Mouse (Mus musculus): ENCODE measurements around the gene Ccser1. TPM values are rescaled to one million over a fixed set of nuclear protein-coding genes. Genes with fewer than 3 reads are reported as not detected.

Ccser1 gene
- polyA plus RNA-seq, 1 experiment from 2014 or later = 6.1 TPM

DNA sequence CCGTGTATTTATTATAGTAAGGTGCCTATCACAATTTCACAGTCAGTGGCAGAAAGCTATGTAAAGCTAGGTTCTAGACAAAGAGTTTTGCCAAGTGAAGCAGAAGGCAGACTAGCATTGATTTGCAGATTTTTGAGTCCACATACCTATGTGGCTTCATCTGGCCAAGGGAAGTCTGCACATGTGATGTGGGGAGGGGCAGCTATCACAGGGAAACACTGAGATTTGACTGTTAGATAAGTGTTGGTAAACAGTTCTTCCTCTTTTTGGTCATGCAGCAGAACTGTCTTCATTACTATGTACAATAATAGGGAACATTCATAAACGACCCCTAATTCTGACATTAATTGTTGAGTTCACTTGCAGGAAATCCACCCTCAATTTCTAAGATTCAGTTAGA, 335.2 kb downstream of the Ccser1 start:
- ATAC-seq (ENCODE audit: insufficient read depth, low FRiP score, low read depth) = no peak
- WGBS = 69% methylated on average over 2 of the region's 2 CpGs
- no peak overlapping the region for H3K27ac ChIP-seq

DNA sequence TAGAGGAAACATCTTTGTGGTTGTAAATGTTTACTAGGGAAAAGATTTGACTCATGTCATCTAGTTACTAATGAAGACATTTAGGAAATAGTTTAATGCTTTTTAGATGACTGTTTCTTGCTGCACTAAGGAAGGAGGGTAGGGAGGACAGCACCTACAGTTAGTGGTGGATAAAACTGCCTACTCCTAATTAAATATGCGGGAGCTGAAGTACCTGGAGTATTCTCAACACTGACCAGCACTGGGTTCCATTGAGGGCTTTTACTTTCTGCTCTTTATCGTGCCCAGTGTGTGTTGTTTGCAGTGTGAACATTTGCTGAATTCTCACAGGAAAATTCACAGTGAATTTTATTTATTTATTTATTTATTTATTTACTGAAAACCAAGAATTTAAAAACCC, 341.5 kb downstream of the Ccser1 start:
- no peak for ATAC-seq (ENCODE audit: insufficient read depth, low FRiP score, low read depth)

More for the DNA sequence above, 335.2 kb downstream of the Ccser1 start:
- Histone ChIP-seq H3K4me1 (no peaks in the 10 kb centered on the region), H3K27me3 (replicated peaks) (no peaks in the 10 kb centered on the region), H3K9ac (no peak overlapping the region), H3K4me2 (no peak overlapping the region), H3K36me3 (no peaks in the 10 kb centered on the region), H3K9me3 (no peaks in the 10 kb centered on the region), H3K4me3 (replicated peaks) (no peak overlapping the region)

DNA sequence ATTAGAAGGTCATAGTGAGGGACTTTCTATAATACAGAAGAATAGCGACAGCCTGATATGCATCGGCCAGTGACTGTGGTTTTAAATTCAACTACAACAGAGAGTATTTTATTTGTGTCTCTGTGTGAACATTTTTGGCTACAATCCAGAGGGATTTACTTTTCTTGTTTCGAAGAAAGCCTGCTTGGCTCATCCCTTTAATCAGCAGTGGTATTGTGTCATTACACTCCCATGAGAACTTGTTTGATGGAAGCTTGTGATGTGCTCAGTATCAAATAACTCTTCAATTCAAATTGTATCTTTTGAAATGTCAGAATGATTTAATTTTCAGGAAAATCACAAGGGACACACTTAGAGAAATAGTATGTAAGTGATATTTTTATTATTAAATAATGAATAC, 342.0 kb downstream of the Ccser1 start:
- no peaks in the 10 kb centered on the region for H3K27me3 ChIP-seq (replicated peaks)
- H3K27ac ChIP-seq = no peak overlapping the region
- 0 out of 2 replicates have a peak, but pooled peaks cover 2% of the 10 kb centered on the region for H3K4me1 ChIP-seq
- ATAC-seq (ENCODE audit: insufficient read depth, low FRiP score, low read depth) = no peak
- H3K9ac ChIP-seq = no peak overlapping the region
- WGBS = 71% methylated on average over 3 of the region's 3 CpGs
- no peaks in the 10 kb centered on the region for H3K36me3 ChIP-seq
- no peaks in the 10 kb centered on the region for H3K9me3 ChIP-seq
- H3K4me3 ChIP-seq (replicated peaks) = no peak overlapping the region
- H3K4me2 ChIP-seq = no peak overlapping the region

More for the DNA sequence above, 341.5 kb downstream of the Ccser1 start:
- Histone ChIP-seq H3K27me3 (replicated peaks) (no peaks in the 10 kb centered on the region), H3K9ac (no peak overlapping the region), H3K4me3 (replicated peaks) (no peak overlapping the region), H3K36me3 (no peaks in the 10 kb centered on the region), H3K27ac (no peak overlapping the region), H3K4me1 (0 out of 2 replicates have a peak, but pooled peaks cover 2% of the 10 kb centered on the region), H3K4me2 (no peak overlapping the region), H3K9me3 (no peaks in the 10 kb centered on the region)
- 82% methylated on average over 2 of the region's 2 CpGs for WGBS

GRCm38 (mm10) chr6:61523748-61524493, 343.8 kb downstream of the Ccser1 start:
- Histone ChIP-seq H3K27me3 (replicated peaks) (no peaks in the 10 kb centered on the region), H3K27ac (peak overlapping the region; percentile 44; the same call in 1 of the 2 replicates), H3K4me2 (no peak overlapping the region), H3K9me3 (no peaks in the 10 kb centered on the region), H3K4me3 (replicated peaks) (no peak overlapping the region), H3K4me1 (0 out of 2 replicates have a peak, but pooled peaks cover 2% of the 10 kb centered on the region), H3K9ac (no peak overlapping the region), H3K36me3 (no peaks in the 10 kb centered on the region)
- WGBS = 20% methylated on average over 14 of the region's 14 CpGs
- ATAC-seq (ENCODE audit: insufficient read depth, low FRiP score, low read depth) = peak; percentile 85

DNA sequence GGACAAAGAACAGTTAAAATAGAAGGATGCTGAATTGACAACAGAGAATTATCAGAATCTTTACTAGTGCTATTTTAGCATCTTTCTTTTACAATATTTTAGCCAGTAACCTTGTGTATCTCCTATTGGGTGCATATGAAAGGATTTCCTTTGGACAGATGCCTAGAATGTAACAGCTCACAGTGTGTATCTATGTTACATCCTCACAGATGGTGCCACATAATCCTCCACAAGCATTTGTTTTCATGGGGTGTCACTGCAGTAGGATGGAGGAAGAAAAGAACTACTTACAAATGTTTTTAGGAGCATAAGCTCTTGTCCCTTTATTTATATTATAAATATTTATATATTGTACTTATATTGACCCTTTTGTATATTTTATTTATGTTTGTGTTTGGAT, 360.6 kb downstream of the Ccser1 start:
- no peak overlapping the region for H3K27ac ChIP-seq
- H3K9me3 ChIP-seq = no peaks in the 10 kb centered on the region
- H3K4me2 ChIP-seq = no peak overlapping the region
- no peak overlapping the region for H3K9ac ChIP-seq
- H3K36me3 ChIP-seq = no peaks in the 10 kb centered on the region
- no peaks in the 10 kb centered on the region for H3K4me1 ChIP-seq
- no peak for ATAC-seq (ENCODE audit: insufficient read depth, low FRiP score, low read depth)
- no peak overlapping the region for H3K4me3 ChIP-seq (replicated peaks)
- no peaks in the 10 kb centered on the region for H3K27me3 ChIP-seq (replicated peaks)

GRCm38 (mm10) chr6:61543459-61544044, 363.4 kb downstream of the Ccser1 start:
- ATAC-seq (ENCODE audit: insufficient read depth, low FRiP score, low read depth) = no peak
- no peaks in the 10 kb centered on the region for H3K36me3 ChIP-seq
- no peaks in the 10 kb centered on the region for H3K4me1 ChIP-seq
- H3K9ac ChIP-seq = no peak overlapping the region
- H3K27me3 ChIP-seq (replicated peaks) = no peaks in the 10 kb centered on the region
- 78% methylated on average over 7 of the region's 7 CpGs for WGBS
- no peaks in the 10 kb centered on the region for H3K9me3 ChIP-seq
- H3K27ac ChIP-seq = no peak overlapping the region
- H3K4me2 ChIP-seq = no peak overlapping the region
- no peak overlapping the region for H3K4me3 ChIP-seq (replicated peaks)

DNA sequence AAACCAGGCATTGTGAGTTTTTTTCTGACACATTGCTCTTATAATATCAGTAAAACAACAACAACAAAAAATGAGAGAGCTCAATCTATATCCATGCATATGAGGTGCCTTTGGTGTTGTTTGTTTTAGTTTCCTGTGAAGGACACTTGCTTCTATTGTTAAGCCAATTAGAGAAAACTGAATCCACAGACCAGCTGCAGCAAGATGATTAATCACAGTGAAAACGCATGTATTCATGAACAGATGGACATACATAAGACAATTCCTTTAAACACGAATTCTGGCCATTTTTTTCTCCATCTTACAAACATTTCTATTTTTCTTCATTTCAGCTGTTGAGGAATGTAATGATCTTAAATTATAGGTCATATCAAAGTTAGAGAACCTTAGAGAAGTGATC, 387.4 kb downstream of the Ccser1 start:
- no peak for ATAC-seq (ENCODE audit: insufficient read depth, low FRiP score, low read depth)
- Histone ChIP-seq H3K4me2 (no peak overlapping the region), H3K4me3 (replicated peaks) (no peak overlapping the region), H3K36me3 (no peaks in the 10 kb centered on the region), H3K4me1 (no peaks in the 10 kb centered on the region), H3K27ac (no peak overlapping the region), H3K27me3 (replicated peaks) (no peaks in the 10 kb centered on the region), H3K9ac (no peak overlapping the region), H3K9me3 (no peaks in the 10 kb centered on the region)
- 43% methylated on average over 2 of the region's 2 CpGs for WGBS

- H3K27me3 ChIP-seq (replicated peaks) = no peaks in the 10 kb centered on the region
- 76% methylated on average over 8 of the region's 8 CpGs for WGBS
- no peak overlapping the region for H3K27ac ChIP-seq
- H3K36me3 ChIP-seq = no peaks in the 10 kb centered on the region
- no peak for ATAC-seq (ENCODE audit: insufficient read depth, low FRiP score, low read depth)
- no peaks in the 10 kb centered on the region for H3K4me1 ChIP-seq
- H3K4me2 ChIP-seq = no peak overlapping the region
- no peak overlapping the region for H3K9ac ChIP-seq
- no peak overlapping the region for H3K4me3 ChIP-seq (replicated peaks)
- H3K9me3 ChIP-seq = no peaks in the 10 kb centered on the region
Measured at GRCm38 (mm10) chr6:61567967-61568366, 387.8 kb downstream of the Ccser1 start.

- no peaks in the 10 kb centered on the region for H3K9me3 ChIP-seq
- H3K36me3 ChIP-seq = no peaks in the 10 kb centered on the region
- no peak overlapping the region for H3K9ac ChIP-seq
- ATAC-seq (ENCODE audit: insufficient read depth, low FRiP score, low read depth) = no peak
- H3K4me1 ChIP-seq = no peaks in the 10 kb centered on the region
- no peak overlapping the region for H3K4me2 ChIP-seq
- no peaks in the 10 kb centered on the region for H3K27me3 ChIP-seq (replicated peaks)
- no peak overlapping the region for H3K4me3 ChIP-seq (replicated peaks)
- no peak overlapping the region for H3K27ac ChIP-seq
Measured at GRCm38 (mm10) chr6:61581696-61582095, 401.6 kb downstream of the Ccser1 start.

DNA sequence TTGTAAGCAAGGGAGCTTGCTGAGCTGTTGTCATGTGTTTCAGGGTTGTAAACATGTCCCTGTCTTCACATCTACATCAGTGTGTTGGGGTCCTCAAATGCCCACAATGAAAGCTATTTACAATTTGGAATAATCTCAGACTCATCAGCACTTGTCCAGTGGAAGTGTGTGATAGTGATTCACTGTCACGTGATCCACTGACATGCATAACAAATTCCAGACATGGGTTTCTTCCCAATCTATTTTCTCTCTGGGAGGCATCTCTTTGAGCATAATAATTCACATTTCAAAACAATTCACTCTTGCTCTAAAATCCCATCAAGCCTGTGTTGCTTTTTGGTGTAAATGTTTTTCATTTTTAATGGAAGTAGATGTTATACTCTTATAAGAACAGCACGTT, 408.9 kb downstream of the Ccser1 start:
- Histone ChIP-seq H3K36me3 (no peaks in the 10 kb centered on the region), H3K27me3 (replicated peaks) (no peaks in the 10 kb centered on the region), H3K4me3 (replicated peaks) (no peak overlapping the region), H3K9ac (no peak overlapping the region), H3K9me3 (no peaks in the 10 kb centered on the region), H3K4me2 (no peak overlapping the region), H3K27ac (no peak overlapping the region), H3K4me1 (no peaks in the 10 kb centered on the region)
- no peak for ATAC-seq (ENCODE audit: insufficient read depth, low FRiP score, low read depth)
- 60% methylated on average over 2 of the region's 2 CpGs for WGBS

DNA sequence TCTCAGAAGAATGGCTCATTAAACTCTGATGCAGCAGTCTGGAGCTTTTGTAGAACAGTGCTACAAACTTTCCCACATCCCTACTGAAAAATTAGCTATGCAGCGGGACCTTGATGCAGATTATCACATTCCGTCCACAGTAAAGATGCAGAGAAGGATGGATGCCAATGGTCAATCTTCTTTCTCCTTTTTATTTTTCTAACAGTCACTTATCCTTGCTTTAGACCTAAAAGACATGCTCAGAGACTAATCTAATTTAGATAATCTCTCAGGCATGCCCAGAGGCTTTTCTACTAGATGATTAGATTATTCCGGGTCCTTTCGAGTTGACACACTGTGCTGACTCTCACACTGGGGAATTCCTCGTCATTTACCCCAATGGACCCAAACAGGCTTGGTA, 421.8 kb downstream of the Ccser1 start:
- Histone ChIP-seq H3K4me3 (replicated peaks) (no peak overlapping the region), H3K27ac (no peak overlapping the region), H3K4me2 (no peak overlapping the region), H3K27me3 (replicated peaks) (no peaks in the 10 kb centered on the region), H3K4me1 (no peaks in the 10 kb centered on the region), H3K9ac (no peak overlapping the region), H3K9me3 (no peaks in the 10 kb centered on the region), H3K36me3 (no peaks in the 10 kb centered on the region)
- ATAC-seq (ENCODE audit: insufficient read depth, low FRiP score, low read depth) = no peak
- WGBS = 84% methylated on average over 5 of the region's 5 CpGs

DNA sequence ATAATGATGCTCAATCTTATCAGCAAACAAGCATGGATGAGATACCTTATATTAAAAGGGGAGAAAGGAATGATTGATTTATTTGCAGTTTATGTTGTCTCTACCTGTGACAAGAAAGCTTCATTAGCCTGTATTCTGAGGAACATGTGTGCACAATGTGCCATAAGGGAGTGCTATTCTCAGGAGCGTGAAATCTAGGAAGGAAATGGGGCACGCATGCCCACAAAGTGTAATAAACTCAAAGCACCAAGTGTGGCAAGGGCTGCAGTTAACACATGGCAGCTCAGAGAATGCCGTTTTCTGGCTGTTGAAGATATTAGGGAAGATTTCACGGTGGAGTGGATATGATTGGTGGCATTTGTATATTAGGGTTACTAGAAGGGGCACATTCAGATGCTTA, 434.8 kb downstream of the Ccser1 start:
- Histone ChIP-seq H3K27ac (no peak overlapping the region), H3K9ac (no peak overlapping the region), H3K27me3 (replicated peaks) (no peaks in the 10 kb centered on the region), H3K36me3 (no peaks in the 10 kb centered on the region), H3K4me2 (no peak overlapping the region), H3K4me1 (no peaks in the 10 kb centered on the region), H3K4me3 (replicated peaks) (no peak overlapping the region), H3K9me3 (no peaks in the 10 kb centered on the region)
- no peak for ATAC-seq (ENCODE audit: insufficient read depth, low FRiP score, low read depth)
- 89% methylated on average over 4 of the region's 4 CpGs for WGBS
